Mouse (Mus musculus): ENCODE measurements around the gene Ctnnb1. TPM values are rescaled to one million over a fixed set of nuclear protein-coding genes. Genes with fewer than 3 reads are reported as not detected.

Gene Ctnnb1
- total RNA-seq (2023): 137 and 196 TPM in 2 replicates

GRCm38 (mm10) chr9:120929081-120929480, at the start of gene Ctnnb1:
Gene Ctnnb1, plus strand, starts transcription at chr9:120929216.

